Mouse (Mus musculus) heart, embryonic 11.5 days (tissue): Measurements from ENCODE around the gene Tead3. TPM values are rescaled to one million over a fixed set of nuclear protein-coding genes. Genes with fewer than 3 reads are reported as not detected.

Experiments
- ATAC-seq: fragments of 200-750 bp; cut with Nextera tagmentation; replicated peaks from 2 replicates; pipeline ENCODE4 v1.8.0; 2017; ENCODE audit warnings: moderate library complexity; ENCODE audit not compliant: insufficient number of reproducible peaks, low FRiP score, low TSS enrichment
- H3K27ac ChIP-seq: fragments of 300-500 bp; sonication (generic); 2 replicates; pipeline ENCODE4 v1.5.1; 2014; ENCODE audit warnings: mild to moderate bottlenecking, low read depth, low read length
- H3K27me3 ChIP-seq: fragments of 300-500 bp; sonication (generic); 2 replicates; pipeline ENCODE4 v1.6.1; 2014; ENCODE audit warnings: mild to moderate bottlenecking, low read length, mixed read lengths; ENCODE audit not compliant: control insufficient read depth, insufficient read depth
- H3K36me3 ChIP-seq: fragments of 300-500 bp; sonication (generic); 2 replicates; pipeline ENCODE4 v1.6.1; 2014; ENCODE audit warnings: mild to moderate bottlenecking, low read length, moderate library complexity, mixed read lengths; ENCODE audit not compliant: control insufficient read depth, insufficient read depth
- H3K4me1 ChIP-seq: fragments of 300-500 bp; sonication (generic); 2 replicates; pipeline ENCODE4 v1.6.1; 2014; ENCODE audit warnings: low read length; ENCODE audit not compliant: control insufficient read depth, insufficient read depth
- H3K4me2 ChIP-seq: fragments of 300-500 bp; sonication (generic); 2 replicates; pipeline ENCODE4 v1.6.1; 2014; ENCODE audit warnings: mild to moderate bottlenecking, moderate library complexity
- H3K4me3 ChIP-seq: fragments of 300-500 bp; sonication (generic); 2 replicates; pipeline ENCODE4 v1.5.1; 2014; ENCODE audit warnings: low read depth, low read length
- H3K9ac ChIP-seq: fragments of 300-500 bp; sonication (generic); 2 replicates; pipeline ENCODE4 v1.6.1; 2014; ENCODE audit warnings: mild to moderate bottlenecking, low read depth, low read length, moderate library complexity
- H3K9me3 ChIP-seq: fragments of 300-500 bp; sonication (generic); replicated peaks from 2 replicates; pipeline ENCODE4 v1.6.1; 2016; ENCODE audit warnings: low read length; ENCODE audit not compliant: control insufficient read depth
- WGBS: fragments of 180-500 bp; shearing (Covaris S2); extraction: QIAGEN DNeasy Blood & Tissue Kit; methylation state at CpG from one replicate; pipeline ENCODE4 v1.1.7; 2014; ENCODE audit not compliant: insufficient replicate concordance; 5-methylcytosine and 5-hydroxymethylcytosine counted together
- polyA plus RNA-seq: library from polyadenylated mRNA; unstranded; fragments of >200 nt; fragmentation: Nextera tagmentation; extraction: Ambion mirVana; gene quantifications from 2 replicates; pipeline ENCODE4 v1.2.1, GENCODE M21; 2014

Gene Tead3
- polyA plus RNA-seq, 1 experiment from 2014 or later, result 7.5 TPM

- Histone ChIP-seq H3K4me3 (no peak overlapping the region), H3K4me1 (no peaks in the 10 kb centered on the region; the same call in 1 of the 2 replicates), H3K27ac (no peak overlapping the region), H3K9me3 (no peaks in the 10 kb centered on the region; the same call in 1 of the 2 replicates), H3K9ac (no peak overlapping the region), H3K4me2 (no peak overlapping the region), H3K36me3 (no peaks in the 10 kb centered on the region), H3K27me3 (peaks cover 13% of the 10 kb centered on the region)
- ATAC-seq, result no peak
- WGBS, result 3% methylated on average over 6 of the region's 6 CpGs
Observed at GRCm38 (mm10) chr17:28380255-28380654, 29.6 kb upstream of the Tead3 start.

- Histone ChIP-seq H3K36me3 (no peaks in the 10 kb centered on the region), H3K9ac (no peak overlapping the region), H3K27ac (0 out of 2 replicates have a peak overlapping the region, but pooled peaks have one; percentile 22), H3K27me3 (peaks cover 28% of the 10 kb centered on the region), H3K4me3 (no peak overlapping the region), H3K4me2 (no peak overlapping the region), H3K4me1 (no peaks in the 10 kb centered on the region; the same call in 1 of the 2 replicates), H3K9me3 (no peaks in the 10 kb centered on the region)
- WGBS, result 8% methylated on average over 17 of the region's 17 CpGs
- no peak for ATAC-seq
Observed at GRCm38 (mm10) chr17:28375592-28376061, 25.0 kb upstream of the Tead3 start.

- H3K4me3 ChIP-seq, result no peak overlapping the region
- no peak overlapping the region for H3K27ac ChIP-seq
- H3K9ac ChIP-seq, result no peak overlapping the region
- H3K36me3 ChIP-seq, result no peaks in the 10 kb centered on the region
- no peaks in the 10 kb centered on the region for H3K9me3 ChIP-seq
- peaks cover 26% of the 10 kb centered on the region for H3K27me3 ChIP-seq
- peak overlapping the region; percentile 1; the same call in 1 of the 2 replicates for H3K4me2 ChIP-seq
- H3K4me1 ChIP-seq, result no peaks in the 10 kb centered on the region; the same call in 1 of the 2 replicates
- ATAC-seq, result no peak
- 15% methylated on average over 16 of the region's 16 CpGs for WGBS
Observed at GRCm38 (mm10) chr17:28374494-28374893, 23.9 kb upstream of the Tead3 start.

- Histone ChIP-seq H3K4me1 (no peaks in the 10 kb centered on the region; the same call in 1 of the 2 replicates), H3K9me3 (no peaks in the 10 kb centered on the region), H3K27ac (no peak overlapping the region), H3K4me2 (no peak overlapping the region), H3K27me3 (peaks cover 26% of the 10 kb centered on the region), H3K4me3 (no peak overlapping the region), H3K36me3 (no peaks in the 10 kb centered on the region), H3K9ac (no peak overlapping the region)
- ATAC-seq, result no peak
- 17% methylated on average over 10 of the region's 10 CpGs for WGBS
Observed at GRCm38 (mm10) chr17:28373821-28374220, 23.2 kb upstream of the Tead3 start.

GRCm38 (mm10) chr17:28371941-28372340 lies 21.3 kb upstream of the Tead3 start:
- Histone ChIP-seq H3K27me3 (peaks cover 26% of the 10 kb centered on the region), H3K9ac (no peak overlapping the region), H3K4me3 (no peak overlapping the region), H3K4me1 (no peaks in the 10 kb centered on the region; the same call in 1 of the 2 replicates), H3K9me3 (no peaks in the 10 kb centered on the region), H3K36me3 (no peaks in the 10 kb centered on the region), H3K4me2 (no peak overlapping the region), H3K27ac (no peak overlapping the region)
- no peak for ATAC-seq
- 57% methylated on average over 1 of the region's 1 CpGs for WGBS

- WGBS, result 69% methylated on average over 2 of the region's 2 CpGs
- no peak overlapping the region for H3K9ac ChIP-seq
- ATAC-seq, result no peak
Observed at GRCm38 (mm10) chr17:28371286-28371685, 20.7 kb upstream of the Tead3 start.

GRCm38 (mm10) chr17:28369056-28369455 lies 18.4 kb upstream of the Tead3 start:
- no peak overlapping the region for H3K4me2 ChIP-seq
- H3K27me3 ChIP-seq, result peaks cover 24% of the 10 kb centered on the region
- H3K9me3 ChIP-seq, result no peaks in the 10 kb centered on the region
- H3K9ac ChIP-seq, result no peak overlapping the region
- no peaks in the 10 kb centered on the region for H3K36me3 ChIP-seq
- 0 out of 2 replicates have a peak, but pooled peaks have one; percentile 18 for ATAC-seq
- no peak overlapping the region for H3K4me3 ChIP-seq
- H3K27ac ChIP-seq, result no peak overlapping the region
- WGBS, result 59% methylated on average over 5 of the region's 5 CpGs
- H3K4me1 ChIP-seq, result peaks cover 9% of the 10 kb centered on the region

More at GRCm38 (mm10) chr17:28371286-28371685, 20.7 kb upstream of the Tead3 start:
- no peak overlapping the region for H3K4me2 ChIP-seq
- peaks cover 26% of the 10 kb centered on the region for H3K27me3 ChIP-seq
- H3K4me3 ChIP-seq, result no peak overlapping the region
- H3K36me3 ChIP-seq, result no peaks in the 10 kb centered on the region
- H3K9me3 ChIP-seq, result no peaks in the 10 kb centered on the region
- H3K27ac ChIP-seq, result no peak overlapping the region
- H3K4me1 ChIP-seq, result no peaks in the 10 kb centered on the region; the same call in 1 of the 2 replicates

GRCm38 (mm10) chr17:28368449-28368848 lies 17.8 kb upstream of the Tead3 start:
- 0 out of 2 replicates have a peak overlapping the region, but pooled peaks have one; percentile 10 for H3K4me2 ChIP-seq
- no peak for ATAC-seq
- no peak overlapping the region for H3K27ac ChIP-seq
- H3K27me3 ChIP-seq, result peaks cover 25% of the 10 kb centered on the region
- H3K9ac ChIP-seq, result no peak overlapping the region
- 5% methylated on average over 13 of the region's 13 CpGs for WGBS
- no peaks in the 10 kb centered on the region for H3K9me3 ChIP-seq
- no peak overlapping the region for H3K4me3 ChIP-seq
- H3K4me1 ChIP-seq, result peaks cover 15% of the 10 kb centered on the region
- no peaks in the 10 kb centered on the region for H3K36me3 ChIP-seq

GRCm38 (mm10) chr17:28365122-28365521 lies 14.5 kb upstream of the Tead3 start, which contains the start of gene Tulp1:
TSS of gene Tulp1 (minus strand) at chr17:28365222.
- Histone ChIP-seq H3K4me1 (peaks cover 19% of the 10 kb centered on the region), H3K27ac (no peak within 1 kb of the TSS), H3K9ac (0 out of 2 replicates have a peak within 1 kb of the TSS, but pooled peaks have one; percentile 11), H3K27me3 (peaks cover 49% of the 10 kb centered on the region), H3K9me3 (no peaks in the 10 kb centered on the region), H3K4me2 (peak within 1 kb of the TSS; percentile 74), H3K36me3 (no peaks in the 10 kb centered on the region), H3K4me3 (peak within 1 kb of the TSS; percentile 25)
- ATAC-seq, result no peak
- WGBS, result 11% methylated on average over 8 of the region's 8 CpGs
